Mouse (Mus musculus): ENCODE measurements around the gene 1700066M21Rik.

Gene 1700066M21Rik

DNA sequence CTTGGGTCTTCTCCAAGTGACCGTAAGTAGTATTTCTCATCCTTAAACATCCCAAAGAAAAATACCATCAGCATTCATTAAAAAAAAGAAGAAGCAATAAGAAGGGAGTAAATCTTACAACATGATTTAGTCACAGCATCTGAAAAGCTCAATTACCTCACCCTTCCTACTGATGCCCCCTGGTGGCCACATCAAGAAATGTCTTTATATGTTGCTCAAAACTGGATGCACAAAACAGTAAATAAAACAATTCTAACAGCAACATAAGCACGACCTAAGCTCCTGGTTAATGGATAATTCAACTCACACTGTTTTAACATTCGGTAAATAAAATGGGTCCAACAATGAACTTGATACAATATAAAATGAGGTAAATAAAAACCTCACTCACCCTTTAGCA is 16.6 kb downstream of the 1700066M21Rik start:
- DNase-seq, result no peak

DNA sequence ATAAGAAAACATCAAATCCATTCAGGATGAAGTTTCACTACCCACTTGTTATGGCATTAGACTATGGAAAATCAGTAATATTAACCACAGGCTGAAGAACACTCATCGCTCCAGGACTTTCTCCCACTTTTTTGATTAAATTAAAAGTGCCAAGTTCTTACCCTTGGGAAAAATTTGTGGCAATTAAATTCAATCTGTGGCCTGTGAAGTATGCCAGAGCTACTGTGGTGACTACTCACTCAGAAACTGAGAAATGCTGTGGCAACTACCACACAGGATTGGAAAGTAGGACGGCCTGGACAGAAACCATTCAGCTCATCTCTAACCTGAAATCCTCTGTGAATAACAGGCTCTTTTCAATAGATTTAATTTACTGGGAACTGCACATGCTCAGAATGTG is 22.9 kb downstream of the 1700066M21Rik start:
- DNase-seq, result peak; percentile 19

DNA sequence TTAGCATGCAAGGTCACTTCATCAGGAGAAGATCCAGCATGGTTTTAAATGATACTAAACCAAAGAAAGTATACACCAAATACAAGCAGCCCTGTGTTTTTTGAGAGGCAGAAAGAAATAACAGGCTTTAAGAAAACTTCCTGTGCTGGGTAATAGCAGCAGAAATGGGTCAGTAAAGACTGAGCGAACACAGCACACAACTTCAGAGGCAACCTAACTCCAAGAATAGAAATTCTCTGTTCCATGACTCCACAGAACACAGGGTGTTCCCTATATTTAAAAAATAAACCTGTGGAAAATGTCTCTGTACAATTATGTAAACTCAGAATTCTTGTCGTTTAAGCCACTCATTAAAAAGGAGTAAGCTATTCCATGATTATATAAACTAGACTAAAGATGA is 23.5 kb downstream of the 1700066M21Rik start:
- DNase-seq, result no peak

DNA sequence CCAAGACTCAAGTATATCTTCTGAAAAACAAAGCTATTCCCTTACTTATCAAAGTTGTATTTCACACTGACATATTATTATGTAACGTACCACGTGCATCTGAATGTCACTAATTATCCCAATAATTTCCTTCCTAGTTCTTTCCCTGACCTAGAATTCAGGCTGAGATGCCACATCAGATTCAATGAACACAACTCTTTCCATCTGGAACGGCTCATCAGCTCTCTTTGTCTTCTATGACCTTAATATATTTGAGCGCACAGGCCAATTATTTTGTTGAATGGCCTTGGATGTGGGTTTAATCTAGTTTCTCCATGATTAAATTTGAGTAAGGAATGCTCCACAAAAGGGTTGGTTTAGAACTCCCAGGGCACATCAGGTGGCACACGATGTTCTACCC is 24.7 kb downstream of the 1700066M21Rik start:
- no peak for DNase-seq

DNA sequence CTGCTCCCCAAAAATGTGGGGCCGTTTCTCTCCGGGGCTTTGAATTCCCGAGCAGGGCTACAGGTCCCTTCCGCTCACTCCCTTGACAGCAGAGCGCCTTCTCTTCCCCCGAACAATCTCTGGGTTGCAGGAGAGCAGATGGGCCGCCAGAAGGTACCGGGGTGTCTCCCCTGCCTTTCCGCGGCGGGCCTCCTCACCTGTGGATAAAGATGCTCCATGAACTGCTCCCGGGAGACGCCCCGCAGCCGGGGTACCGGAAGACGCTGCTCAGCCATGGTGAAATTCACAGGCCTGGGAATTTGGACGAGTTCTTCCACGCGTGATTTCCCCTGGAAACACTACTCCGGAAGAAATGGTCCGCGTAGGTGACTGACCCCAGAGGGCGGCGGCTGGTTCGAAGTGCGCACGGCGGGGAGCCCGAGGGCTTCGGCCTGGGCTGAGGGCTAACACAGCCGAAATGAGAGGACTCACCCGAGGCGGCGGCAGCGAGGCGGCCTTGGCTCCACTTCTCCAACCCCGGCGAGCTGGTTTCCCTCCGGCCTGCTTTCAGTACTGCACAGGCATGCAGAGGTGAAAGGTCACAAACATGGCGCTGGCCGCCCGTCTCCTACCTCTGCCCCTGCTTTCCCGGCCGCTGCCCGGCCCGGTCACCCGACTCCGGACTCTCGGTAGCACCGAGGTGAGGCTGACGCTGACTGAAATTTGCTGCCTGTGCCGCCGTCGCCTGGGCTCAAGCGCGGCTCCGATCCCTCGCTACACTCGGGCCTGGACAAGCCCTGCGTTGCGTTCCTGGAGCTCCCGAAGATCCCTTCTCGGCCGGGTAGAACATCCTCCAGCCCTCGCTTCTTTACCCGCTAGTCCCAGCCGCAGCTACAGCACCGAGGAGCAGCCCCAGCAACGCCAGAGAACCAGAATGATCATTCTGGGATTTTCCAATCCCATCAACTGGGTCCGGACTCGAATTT is 29.0 kb downstream of the 1700066M21Rik start, which contains the start of the genes Maip1 and Tyw5:
Gene Maip1, plus strand, starts transcription at position 142 of the 965 bp plus-strand sequence.
Gene Tyw5, minus strand, starts transcription at position 915 of the 965 bp plus-strand sequence.
- DNase-seq, result peak; percentile 98

DNA sequence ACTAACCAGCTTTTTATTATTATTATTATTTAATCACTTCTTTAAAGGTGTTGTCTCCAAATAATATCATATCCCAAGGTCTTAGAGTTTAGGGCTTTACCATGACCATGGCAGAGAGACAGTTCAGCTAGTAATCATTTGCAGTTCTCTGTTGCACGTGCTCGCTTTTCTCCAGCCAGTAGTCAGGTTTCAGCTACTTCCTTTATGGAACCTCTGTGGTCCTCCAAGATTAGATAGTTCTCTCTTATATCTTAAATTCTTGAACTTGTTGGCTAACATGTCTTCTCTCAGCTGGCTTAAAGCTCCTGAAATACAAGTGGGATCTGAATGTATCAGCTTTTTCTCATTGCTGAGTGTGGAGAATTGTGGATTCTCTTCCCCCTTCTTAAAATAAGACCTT is 31.6 kb downstream of the 1700066M21Rik start:
- peak; percentile 22 for DNase-seq

DNA sequence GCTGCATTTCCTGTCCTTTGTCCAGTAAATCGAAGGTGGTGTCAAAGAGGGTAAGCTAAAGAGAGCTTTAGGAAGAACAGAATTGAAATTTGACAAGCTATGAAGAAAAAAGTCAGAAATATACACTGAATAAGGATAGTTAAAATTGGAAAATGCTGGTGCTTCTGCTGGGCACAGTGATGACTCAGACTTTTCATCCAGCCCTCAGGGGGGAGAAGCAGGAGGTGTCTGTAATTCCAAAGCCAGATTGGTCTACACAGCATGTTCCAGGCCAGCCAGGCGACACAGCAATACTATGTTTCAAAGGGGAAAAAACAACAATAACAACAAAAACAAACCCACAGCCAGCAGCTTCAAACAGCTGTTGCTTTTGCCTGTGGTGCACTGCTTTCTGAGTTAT is 36.0 kb downstream of the 1700066M21Rik start:
- DNase-seq, result peak; percentile 65

DNA sequence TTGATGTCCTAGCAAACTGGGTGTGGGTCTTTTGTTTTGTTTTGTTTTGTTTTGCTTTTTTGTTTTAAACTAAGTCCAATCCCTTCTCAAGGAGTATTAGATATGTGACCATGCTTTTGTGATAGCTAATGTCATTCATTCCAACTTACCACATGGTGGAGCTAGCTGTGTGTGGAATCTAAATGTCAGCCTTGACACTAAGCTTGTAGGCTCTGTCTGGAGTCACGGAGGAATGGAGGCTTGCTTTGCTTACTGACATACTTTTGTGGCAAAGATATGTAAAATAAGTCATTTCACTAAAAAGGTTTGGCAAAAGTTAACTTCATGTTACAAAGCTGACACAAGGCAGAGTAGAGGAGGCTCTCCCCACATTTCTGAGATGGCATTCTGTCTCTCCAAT is 46.3 kb downstream of the 1700066M21Rik start:
- DNase-seq, result no peak

DNA sequence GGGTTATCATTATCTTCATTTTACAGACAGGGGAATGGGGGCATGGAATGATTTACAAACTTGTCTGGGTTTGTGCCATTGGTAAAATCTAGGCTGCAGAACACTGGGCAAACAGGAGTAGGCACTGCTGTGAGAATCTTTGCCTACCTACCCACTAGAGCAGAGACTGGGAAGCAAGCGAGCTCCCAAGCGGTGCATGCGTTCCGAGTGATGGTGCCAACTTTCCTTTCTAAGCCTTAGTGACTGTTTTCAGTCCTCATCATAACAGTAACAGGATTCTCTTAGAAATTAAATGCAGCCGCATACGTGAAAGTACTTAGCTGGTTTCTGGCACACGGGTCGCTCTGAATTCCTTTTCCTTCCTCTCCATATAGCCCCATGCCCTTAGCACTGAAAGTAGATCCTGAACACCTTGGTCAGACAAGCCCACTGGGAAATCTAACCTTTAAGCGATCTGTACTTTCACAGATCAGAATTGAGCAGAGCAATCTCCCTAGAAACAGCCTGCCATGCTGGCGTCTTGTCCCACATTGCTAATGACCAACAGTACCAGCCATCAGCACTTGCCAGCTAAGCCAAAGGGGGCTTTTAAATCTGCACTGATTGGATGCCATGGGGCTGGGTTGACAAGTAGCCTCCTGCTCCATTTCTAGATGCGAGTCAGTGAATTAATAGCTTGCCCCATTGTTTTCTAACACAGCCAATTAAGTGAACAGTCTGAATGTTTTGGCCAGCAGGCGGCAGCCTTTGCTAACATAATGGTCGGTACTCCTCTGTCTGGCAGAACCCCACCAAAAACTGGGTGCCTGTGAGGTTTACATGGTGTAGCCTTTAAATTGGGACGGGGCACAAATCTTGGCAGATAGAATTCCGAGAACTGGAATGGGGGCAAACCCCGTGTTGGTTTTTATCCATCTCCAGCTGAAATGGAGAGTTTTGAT is 51.2 kb downstream of the 1700066M21Rik start:
- DNase-seq, result peak; percentile 97

DNA sequence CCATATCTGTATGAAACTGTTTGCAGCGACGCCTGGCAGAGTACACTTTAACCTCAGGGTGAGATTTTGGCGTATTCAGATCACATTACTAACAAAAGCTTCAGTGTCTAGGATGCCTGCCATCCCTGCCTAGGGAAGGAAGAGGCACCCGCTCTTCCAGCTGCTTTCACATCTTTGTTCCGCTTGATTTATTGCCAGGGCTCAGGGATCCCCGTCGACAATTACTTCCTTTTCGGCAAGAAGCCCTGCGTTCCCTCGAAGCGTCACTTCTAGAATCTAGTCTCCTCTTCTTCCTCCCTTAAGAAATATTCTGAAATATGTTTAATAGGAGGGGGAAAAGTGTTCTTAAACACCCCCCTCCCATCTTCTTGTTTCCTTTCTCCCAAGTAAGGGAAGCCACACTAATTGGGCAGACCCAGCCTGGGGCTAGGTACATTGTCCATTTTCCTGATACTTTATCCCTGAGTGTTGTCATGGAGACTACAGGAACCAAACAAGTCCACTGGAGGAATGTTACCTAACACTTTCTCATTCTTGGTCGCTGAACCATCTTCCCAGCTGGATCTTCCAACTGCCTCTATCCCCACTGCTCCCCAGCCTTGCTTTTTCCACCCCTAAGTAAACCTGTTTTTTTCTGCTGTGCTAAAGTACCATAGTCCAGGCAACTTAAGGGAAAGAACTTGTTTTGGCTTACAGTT is 52.5 kb downstream of the 1700066M21Rik start:
- DNase-seq, result peak; percentile 95

DNA sequence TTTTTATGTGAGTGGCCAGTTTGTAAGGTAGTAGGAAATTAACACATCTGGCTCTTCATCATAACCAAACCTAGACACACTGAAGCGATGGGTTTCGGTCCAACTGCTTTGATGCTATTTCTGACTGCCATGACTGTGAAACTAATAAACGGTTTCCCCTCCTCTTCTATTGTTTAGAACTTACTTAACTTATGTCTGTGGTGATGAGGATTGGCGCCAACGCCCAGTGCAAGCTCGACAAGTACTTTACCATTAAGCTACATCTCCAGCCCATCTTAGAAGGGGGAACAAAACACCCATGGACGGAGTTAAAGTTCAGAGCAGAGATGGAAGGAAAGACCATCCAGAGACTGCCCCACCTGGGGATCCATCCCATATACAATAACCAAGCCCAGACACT is 55.7 kb downstream of the 1700066M21Rik start:
- peak; percentile 96 for DNase-seq
